Mouse (Mus musculus): Measurements from ENCODE around the gene Lnx1. TPM values are rescaled to one million over a fixed set of nuclear protein-coding genes. Genes with fewer than 3 reads are reported as not detected.

Lnx1 gene
- polyA plus RNA-seq, 1 experiment, result 6.1 TPM

GRCm38 (mm10) chr5:74657930-74658329, 44.8 kb downstream of the Lnx1 start:
- no peaks in the 10 kb centered on the region for H3K36me3 ChIP-seq (ENCODE audit: control insufficient read depth, insufficient read depth, low read length)
- WGBS, result 82% methylated on average over 6 of the region's 6 CpGs
- no peak overlapping the region for H3K4me3 ChIP-seq (ENCODE audit: insufficient read depth, low read depth, low read length)
- TF ChIP-seq POLR2A (IDR thresholded peaks at IDR 0.05; ENCODE audit: low read depth, low read length) (no peak), CTCF (conservative IDR thresholded peaks at IDR 0.05; ENCODE audit: insufficient read depth, insufficient read length, low read depth, low read length) (no peak)
- DNase-seq, result no peak
- H3K27ac ChIP-seq (ENCODE audit: insufficient read depth, low read depth, low read length), result no peak overlapping the region
- H3K4me1 ChIP-seq (ENCODE audit: control insufficient read depth, insufficient read depth, low read length), result no peaks in the 10 kb centered on the region
- no peaks in the 10 kb centered on the region for H3K27me3 ChIP-seq (replicated peaks; ENCODE audit: control insufficient read depth, insufficient read depth, low read length)

- no peaks in the 10 kb centered on the region for H3K4me1 ChIP-seq (ENCODE audit: control insufficient read depth, insufficient read depth, low read length)
- H3K27ac ChIP-seq (ENCODE audit: insufficient read depth, low read depth, low read length), result no peak overlapping the region
- H3K27me3 ChIP-seq (replicated peaks; ENCODE audit: control insufficient read depth, insufficient read depth, low read length), result no peaks in the 10 kb centered on the region
- TF ChIP-seq POLR2A (IDR thresholded peaks at IDR 0.05; ENCODE audit: low read depth, low read length) (no peak), CTCF (conservative IDR thresholded peaks at IDR 0.05; ENCODE audit: insufficient read depth, insufficient read length, low read depth, low read length) (no peak)
- DNase-seq, result no peak
- no peaks in the 10 kb centered on the region for H3K36me3 ChIP-seq (ENCODE audit: control insufficient read depth, insufficient read depth, low read length)
- no peak overlapping the region for H3K4me3 ChIP-seq (ENCODE audit: insufficient read depth, low read depth, low read length)
- 85% methylated on average over 5 of the region's 5 CpGs for WGBS
Observed at GRCm38 (mm10) chr5:74656410-74656809, 46.3 kb downstream of the Lnx1 start.

GRCm38 (mm10) chr5:74654527-74654926, 48.2 kb downstream of the Lnx1 start:
- no peak overlapping the region for H3K27ac ChIP-seq (ENCODE audit: insufficient read depth, low read depth, low read length)
- no peaks in the 10 kb centered on the region for H3K4me1 ChIP-seq (ENCODE audit: control insufficient read depth, insufficient read depth, low read length)
- no peak for DNase-seq
- no peak for TF ChIP-seq POLR2A (IDR thresholded peaks at IDR 0.05; ENCODE audit: low read depth, low read length)
- no peak for TF ChIP-seq CTCF (conservative IDR thresholded peaks at IDR 0.05; ENCODE audit: insufficient read depth, insufficient read length, low read depth, low read length)
- 64% methylated on average over 6 of the region's 6 CpGs for WGBS
- no peaks in the 10 kb centered on the region for H3K36me3 ChIP-seq (ENCODE audit: control insufficient read depth, insufficient read depth, low read length)
- no peaks in the 10 kb centered on the region for H3K27me3 ChIP-seq (replicated peaks; ENCODE audit: control insufficient read depth, insufficient read depth, low read length)
- H3K4me3 ChIP-seq (ENCODE audit: insufficient read depth, low read depth, low read length), result no peak overlapping the region

- H3K36me3 ChIP-seq (ENCODE audit: control insufficient read depth, insufficient read depth, low read length), result no peaks in the 10 kb centered on the region
- no peak overlapping the region for H3K27ac ChIP-seq (ENCODE audit: insufficient read depth, low read depth, low read length)
- WGBS, result 92% methylated on average over 10 of the region's 10 CpGs
Observed at GRCm38 (mm10) chr5:74653766-74654165, 48.9 kb downstream of the Lnx1 start.

GRCm38 (mm10) chr5:74649122-74649521, 53.6 kb downstream of the Lnx1 start:
- Histone ChIP-seq H3K4me1 (ENCODE audit: control insufficient read depth, insufficient read depth, low read length) (no peaks in the 10 kb centered on the region), H3K4me3 (ENCODE audit: insufficient read depth, low read depth, low read length) (no peak overlapping the region), H3K27ac (ENCODE audit: insufficient read depth, low read depth, low read length) (no peak overlapping the region), H3K27me3 (replicated peaks; ENCODE audit: control insufficient read depth, insufficient read depth, low read length) (no peaks in the 10 kb centered on the region), H3K36me3 (ENCODE audit: control insufficient read depth, insufficient read depth, low read length) (no peaks in the 10 kb centered on the region)
- TF ChIP-seq POLR2A (IDR thresholded peaks at IDR 0.05; ENCODE audit: low read depth, low read length), result no peak
- TF ChIP-seq CTCF (conservative IDR thresholded peaks at IDR 0.05; ENCODE audit: insufficient read depth, insufficient read length, low read depth, low read length), result no peak
- WGBS, result 93% methylated on average over 1 of the region's 1 CpGs
- DNase-seq, result no peak

More at GRCm38 (mm10) chr5:74653766-74654165, 48.9 kb downstream of the Lnx1 start:
- TF ChIP-seq CTCF (conservative IDR thresholded peaks at IDR 0.05; ENCODE audit: insufficient read depth, insufficient read length, low read depth, low read length), result no peak
- no peak for TF ChIP-seq POLR2A (IDR thresholded peaks at IDR 0.05; ENCODE audit: low read depth, low read length)
- Histone ChIP-seq H3K4me3 (ENCODE audit: insufficient read depth, low read depth, low read length) (no peak overlapping the region), H3K27me3 (replicated peaks; ENCODE audit: control insufficient read depth, insufficient read depth, low read length) (no peaks in the 10 kb centered on the region), H3K4me1 (ENCODE audit: control insufficient read depth, insufficient read depth, low read length) (no peaks in the 10 kb centered on the region)
- DNase-seq, result no peak

- no peak overlapping the region for H3K27ac ChIP-seq (ENCODE audit: insufficient read depth, low read depth, low read length)
- H3K27me3 ChIP-seq (replicated peaks; ENCODE audit: control insufficient read depth, insufficient read depth, low read length), result no peaks in the 10 kb centered on the region
- DNase-seq, result no peak
- TF ChIP-seq CTCF (conservative IDR thresholded peaks at IDR 0.05; ENCODE audit: insufficient read depth, insufficient read length, low read depth, low read length), result no peak
- TF ChIP-seq POLR2A (IDR thresholded peaks at IDR 0.05; ENCODE audit: low read depth, low read length), result no peak
- 84% methylated on average over 9 of the region's 9 CpGs for WGBS
- no peaks in the 10 kb centered on the region for H3K36me3 ChIP-seq (ENCODE audit: control insufficient read depth, insufficient read depth, low read length)
- no peak overlapping the region for H3K4me3 ChIP-seq (ENCODE audit: insufficient read depth, low read depth, low read length)
- no peaks in the 10 kb centered on the region for H3K4me1 ChIP-seq (ENCODE audit: control insufficient read depth, insufficient read depth, low read length)
Observed at GRCm38 (mm10) chr5:74648216-74648615, 54.5 kb downstream of the Lnx1 start.

GRCm38 (mm10) chr5:74647584-74647984, 55.1 kb downstream of the Lnx1 start:
- Histone ChIP-seq H3K27me3 (replicated peaks; ENCODE audit: control insufficient read depth, insufficient read depth, low read length) (no peaks in the 10 kb centered on the region), H3K27ac (ENCODE audit: insufficient read depth, low read depth, low read length) (no peak overlapping the region), H3K4me1 (ENCODE audit: control insufficient read depth, insufficient read depth, low read length) (no peaks in the 10 kb centered on the region), H3K36me3 (ENCODE audit: control insufficient read depth, insufficient read depth, low read length) (no peaks in the 10 kb centered on the region), H3K4me3 (ENCODE audit: insufficient read depth, low read depth, low read length) (no peak overlapping the region)
- TF ChIP-seq POLR2A (IDR thresholded peaks at IDR 0.05; ENCODE audit: low read depth, low read length) (no peak), CTCF (conservative IDR thresholded peaks at IDR 0.05; ENCODE audit: insufficient read depth, insufficient read length, low read depth, low read length) (no peak)
- WGBS, result 59% methylated on average over 6 of the region's 6 CpGs
- no peak for DNase-seq

Measured in kidney, adult 2 months (tissue).